Mouse (Mus musculus): Measurements from ENCODE around the gene Ccdc158. TPM values are rescaled to one million over a fixed set of nuclear protein-coding genes. Genes with fewer than 3 reads are reported as not detected.

Gene Ccdc158
- 0.43 and 0.47 TPM in 2 replicates for polyA plus RNA-seq (2016; fragmentation: Nextera tagmentation; extraction: Ambion mirVana)

- H3K4me3 ChIP-seq: peak within 1 kb of the TSS; percentile 45
- H3K27ac ChIP-seq (replicated peaks): peak within 1 kb of the TSS; percentile 56; the same call in 1 of the 2 replicates
- H3K4me1 ChIP-seq: peaks cover 7% of the 10 kb centered on the region
- H3K4me2 ChIP-seq (replicated peaks): peak within 1 kb of the TSS; percentile 75
- H3K9me3 ChIP-seq: no peaks in the 10 kb centered on the region
- no peaks in the 10 kb centered on the region; the same call in 1 of the 2 replicates for H3K27me3 ChIP-seq
- H3K9ac ChIP-seq (replicated peaks): peak within 1 kb of the TSS; percentile 47; the same call in 1 of the 2 replicates
- H3K36me3 ChIP-seq: no peaks in the 10 kb centered on the region
- 19% methylated on average over 34 of the region's 55 CpGs for WGBS
- peak; percentile 93 for ATAC-seq (ENCODE audit: low FRiP score, low read depth)
Observed at GRCm38 (mm10) chr5:92674859-92675573, at the start of gene Ccdc158. Ccdc158 (minus strand) TSS chr5:92675271.

- no peak for ATAC-seq (ENCODE audit: low FRiP score, low read depth)
- Histone ChIP-seq H3K27ac (replicated peaks) (no peak overlapping the region), H3K9ac (replicated peaks) (no peak overlapping the region), H3K27me3 (no peaks in the 10 kb centered on the region), H3K9me3 (no peaks in the 10 kb centered on the region), H3K4me1 (no peaks in the 10 kb centered on the region), H3K4me3 (no peak overlapping the region), H3K36me3 (no peaks in the 10 kb centered on the region), H3K4me2 (replicated peaks) (no peak overlapping the region)
- 95% methylated on average over 8 of the region's 8 CpGs for WGBS
Observed at GRCm38 (mm10) chr5:92721610-92722009, 46.5 kb upstream of the Ccdc158 start.

GRCm38 (mm10) chr5:92718856-92719255 is 43.8 kb upstream of the Ccdc158 start:
- 84% methylated on average over 3 of the region's 3 CpGs for WGBS
- no peak overlapping the region for H3K9ac ChIP-seq (replicated peaks)
- no peak overlapping the region for H3K4me3 ChIP-seq
- H3K27me3 ChIP-seq: no peaks in the 10 kb centered on the region
- H3K4me1 ChIP-seq: peaks cover 2% of the 10 kb centered on the region; the same call in 1 of the 2 replicates
- ATAC-seq (ENCODE audit: low FRiP score, low read depth): no peak
- no peak overlapping the region for H3K4me2 ChIP-seq (replicated peaks)
- no peaks in the 10 kb centered on the region for H3K36me3 ChIP-seq
- no peak overlapping the region for H3K27ac ChIP-seq (replicated peaks)
- H3K9me3 ChIP-seq: no peaks in the 10 kb centered on the region

GRCm38 (mm10) chr5:92717666-92718360 is 42.7 kb upstream of the Ccdc158 start:
- no peak for ATAC-seq (ENCODE audit: low FRiP score, low read depth)
- no peak overlapping the region for H3K4me2 ChIP-seq (replicated peaks)
- H3K9me3 ChIP-seq: no peaks in the 10 kb centered on the region
- 81% methylated on average over 3 of the region's 3 CpGs for WGBS
- H3K4me1 ChIP-seq: peaks cover 2% of the 10 kb centered on the region; the same call in 1 of the 2 replicates
- no peak overlapping the region for H3K4me3 ChIP-seq
- H3K27ac ChIP-seq (replicated peaks): no peak overlapping the region
- H3K9ac ChIP-seq (replicated peaks): no peak overlapping the region
- no peaks in the 10 kb centered on the region for H3K36me3 ChIP-seq
- no peaks in the 10 kb centered on the region for H3K27me3 ChIP-seq

- Histone ChIP-seq H3K27me3 (no peaks in the 10 kb centered on the region), H3K9ac (replicated peaks) (no peak overlapping the region), H3K4me1 (peaks cover 2% of the 10 kb centered on the region; the same call in 1 of the 2 replicates), H3K27ac (replicated peaks) (no peak overlapping the region), H3K4me3 (no peak overlapping the region), H3K36me3 (no peaks in the 10 kb centered on the region), H3K9me3 (no peaks in the 10 kb centered on the region), H3K4me2 (replicated peaks) (no peak overlapping the region)
- 86% methylated on average over 2 of the region's 2 CpGs for WGBS
- no peak for ATAC-seq (ENCODE audit: low FRiP score, low read depth)
Observed at GRCm38 (mm10) chr5:92715890-92716289, 40.8 kb upstream of the Ccdc158 start.

- 45% methylated on average over 11 of the region's 11 CpGs for WGBS
- no peaks in the 10 kb centered on the region for H3K36me3 ChIP-seq
- peaks cover 2% of the 10 kb centered on the region; the same call in 1 of the 2 replicates for H3K4me1 ChIP-seq
- H3K9me3 ChIP-seq: no peaks in the 10 kb centered on the region
- H3K27me3 ChIP-seq: no peaks in the 10 kb centered on the region
- ATAC-seq (ENCODE audit: low FRiP score, low read depth): no peak
- H3K27ac ChIP-seq (replicated peaks): no peak overlapping the region
- H3K4me2 ChIP-seq (replicated peaks): no peak overlapping the region
- no peak overlapping the region for H3K4me3 ChIP-seq
- H3K9ac ChIP-seq (replicated peaks): no peak overlapping the region
Observed at GRCm38 (mm10) chr5:92715319-92715718, 40.2 kb upstream of the Ccdc158 start.

- ATAC-seq (ENCODE audit: low FRiP score, low read depth): no peak
- no peak overlapping the region for H3K9ac ChIP-seq (replicated peaks)
- 98% methylated on average over 2 of the region's 2 CpGs for WGBS
Observed at GRCm38 (mm10) chr5:92714886-92715285, 39.8 kb upstream of the Ccdc158 start.

GRCm38 (mm10) chr5:92712621-92713395 is 37.7 kb upstream of the Ccdc158 start:
- no peak overlapping the region for H3K9ac ChIP-seq (replicated peaks)
- H3K4me3 ChIP-seq: no peak overlapping the region
- 81% methylated on average over 5 of the region's 5 CpGs for WGBS
- no peaks in the 10 kb centered on the region for H3K36me3 ChIP-seq
- no peak overlapping the region for H3K4me2 ChIP-seq (replicated peaks)
- no peaks in the 10 kb centered on the region for H3K9me3 ChIP-seq
- ATAC-seq (ENCODE audit: low FRiP score, low read depth): no peak
- H3K27me3 ChIP-seq: no peaks in the 10 kb centered on the region
- H3K4me1 ChIP-seq: peaks cover 12% of the 10 kb centered on the region
- H3K27ac ChIP-seq (replicated peaks): no peak overlapping the region

More at GRCm38 (mm10) chr5:92714886-92715285, 39.8 kb upstream of the Ccdc158 start:
- no peak overlapping the region for H3K4me3 ChIP-seq
- H3K36me3 ChIP-seq: no peaks in the 10 kb centered on the region
- no peak overlapping the region for H3K27ac ChIP-seq (replicated peaks)
- peaks cover 2% of the 10 kb centered on the region; the same call in 1 of the 2 replicates for H3K4me1 ChIP-seq
- no peaks in the 10 kb centered on the region for H3K27me3 ChIP-seq
- no peaks in the 10 kb centered on the region for H3K9me3 ChIP-seq
- no peak overlapping the region for H3K4me2 ChIP-seq (replicated peaks)

- H3K27ac ChIP-seq (replicated peaks): no peak overlapping the region
- no peak overlapping the region for H3K9ac ChIP-seq (replicated peaks)
- H3K4me1 ChIP-seq: peaks cover 20% of the 10 kb centered on the region
- no peaks in the 10 kb centered on the region for H3K36me3 ChIP-seq
- H3K4me3 ChIP-seq: no peak overlapping the region
- no peaks in the 10 kb centered on the region for H3K9me3 ChIP-seq
- no peak overlapping the region for H3K4me2 ChIP-seq (replicated peaks)
- ATAC-seq (ENCODE audit: low FRiP score, low read depth): no peak
- H3K27me3 ChIP-seq: no peaks in the 10 kb centered on the region
- WGBS: 79% methylated on average over 5 of the region's 5 CpGs
Observed at GRCm38 (mm10) chr5:92711666-92712290, 36.7 kb upstream of the Ccdc158 start.

- ATAC-seq (ENCODE audit: low FRiP score, low read depth): no peak
- H3K27ac ChIP-seq (replicated peaks): no peak overlapping the region
- H3K27me3 ChIP-seq: no peaks in the 10 kb centered on the region
- H3K4me2 ChIP-seq (replicated peaks): no peak overlapping the region
- H3K36me3 ChIP-seq: no peaks in the 10 kb centered on the region
- H3K4me1 ChIP-seq: peaks cover 28% of the 10 kb centered on the region
- 79% methylated on average over 8 of the region's 8 CpGs for WGBS
- no peak overlapping the region for H3K4me3 ChIP-seq
- no peak overlapping the region for H3K9ac ChIP-seq (replicated peaks)
- no peaks in the 10 kb centered on the region for H3K9me3 ChIP-seq
Observed at GRCm38 (mm10) chr5:92710779-92711178, 35.7 kb upstream of the Ccdc158 start.

GRCm38 (mm10) chr5:92707921-92708491 is 32.9 kb upstream of the Ccdc158 start:
- ATAC-seq (ENCODE audit: low FRiP score, low read depth): no peak
- Histone ChIP-seq H3K9me3 (no peaks in the 10 kb centered on the region), H3K4me1 (peaks cover 26% of the 10 kb centered on the region), H3K27ac (replicated peaks) (0 out of 2 replicates have a peak overlapping the region, but pooled peaks have one; percentile 20), H3K4me3 (no peak overlapping the region), H3K27me3 (no peaks in the 10 kb centered on the region), H3K36me3 (no peaks in the 10 kb centered on the region), H3K9ac (replicated peaks) (no peak overlapping the region), H3K4me2 (replicated peaks) (no peak overlapping the region)
- 7% methylated on average over 7 of the region's 7 CpGs for WGBS
